ENCODE assay signal across 17 mouse cellular contexts in genomic region chr5:36933383-36933782, GRCm38 (mm10). TPM values are rescaled to one million over a fixed set of nuclear protein-coding genes. Genes with fewer than 3 reads are reported as not detected.
DNase-seq lines count a peak whose midpoint lies in the region; ATAC-seq lines count a peak whose summit lies in the region.
"Had no signal": no experiment of that assay in that cellular context is flagged by ENCODE, and none has a peak within 500 bp of the region (broad histone marks: within the 10 kb centered on the region; RNA-seq: fewer than 3 reads in every experiment).

No protein-coding gene starts in this region.

- H3K27ac ChIP-seq in kidney, embryonic 16.5 days (ENCODE audit: low read length), result no peak overlapping the region
- H3K27ac ChIP-seq in embryonic facial prominence, embryonic 13.5 days, result no peak overlapping the region
- H3K27ac ChIP-seq in limb, embryonic 11.5 days (replicated peaks; ENCODE audit: low read depth, low read length), result no peak overlapping the region
- H3K27ac ChIP-seq: forebrain, embryonic 12.5 days; neural tube, embryonic 12.5 days had no signal

- no peaks in the 10 kb centered on the region for H3K36me3 ChIP-seq in kidney, embryonic 16.5 days (ENCODE audit: insufficient read depth, low read length)
- no peaks in the 10 kb centered on the region for H3K36me3 ChIP-seq in embryonic facial prominence, embryonic 13.5 days
- H3K36me3 ChIP-seq in limb, embryonic 11.5 days (ENCODE audit: control insufficient read depth, insufficient read depth, low read length), result no peaks in the 10 kb centered on the region
- H3K36me3 ChIP-seq: forebrain, embryonic 12.5 days had no signal

- 19% methylated on average over 8 of the region's 8 CpGs for WGBS in kidney, embryonic 16.5 days
- 29% methylated on average over 7 of the region's 8 CpGs for WGBS in embryonic facial prominence, embryonic 13.5 days
- WGBS in limb, embryonic 11.5 days, result 36% methylated on average over 7 of the region's 8 CpGs

- ATAC-seq in kidney, embryonic 16.5 days (ENCODE audit: low FRiP score, low TSS enrichment), result peak; percentile 57
- ATAC-seq in embryonic facial prominence, embryonic 13.5 days (ENCODE audit: insufficient number of reproducible peaks, insufficient read depth, low FRiP score, low TSS enrichment, low read depth), result peak; percentile 48; the same call in 1 of the 2 replicates
- 0 out of 2 replicates have a peak, but pooled peaks have one; percentile 49 for ATAC-seq in limb, embryonic 11.5 days (ENCODE audit: insufficient number of reproducible peaks, low FRiP score, low TSS enrichment, low read depth)
- ATAC-seq: hindbrain, embryonic 16.5 days; Patski had no signal

- H3K27me3 ChIP-seq in kidney, embryonic 16.5 days (ENCODE audit: insufficient read depth, low read length), result no peaks in the 10 kb centered on the region
- H3K27me3 ChIP-seq in embryonic facial prominence, embryonic 13.5 days, result no peaks in the 10 kb centered on the region
- H3K27me3 ChIP-seq in limb, embryonic 11.5 days (ENCODE audit: control insufficient read depth, insufficient read depth, low read length), result no peaks in the 10 kb centered on the region
- H3K27me3 ChIP-seq: forebrain, embryonic 12.5 days had no signal

- H3K9me3 ChIP-seq in kidney, embryonic 16.5 days (ENCODE audit: low read length), result no peaks in the 10 kb centered on the region
- H3K9me3 ChIP-seq in embryonic facial prominence, embryonic 13.5 days, result no peaks in the 10 kb centered on the region
- no peaks in the 10 kb centered on the region for H3K9me3 ChIP-seq in limb, embryonic 11.5 days (ENCODE audit: control insufficient read depth, low read length)
- H3K9me3 ChIP-seq: forebrain, embryonic 12.5 days; neural tube, embryonic 12.5 days had no signal

- H3K4me1 ChIP-seq in kidney, embryonic 16.5 days (ENCODE audit: insufficient read depth, low read length), result no peaks in the 10 kb centered on the region
- H3K4me1 ChIP-seq in embryonic facial prominence, embryonic 13.5 days, result peaks cover 6% of the 10 kb centered on the region; the same call in 1 of the 2 replicates
- H3K4me1 ChIP-seq in limb, embryonic 11.5 days (ENCODE audit: control insufficient read depth, insufficient read depth, low read length), result no peaks in the 10 kb centered on the region

- H3K4me3 ChIP-seq in kidney, embryonic 16.5 days (ENCODE audit: low read length), result no peak overlapping the region
- no peak overlapping the region for H3K4me3 ChIP-seq in embryonic facial prominence, embryonic 13.5 days
- H3K4me3 ChIP-seq in limb, embryonic 11.5 days (ENCODE audit: low read depth, low read length), result no peak overlapping the region
- H3K4me3 ChIP-seq: forebrain, embryonic 12.5 days; neural tube, embryonic 12.5 days had no signal

- DNase-seq in kidney, postnatal 25 days, result no peak
- DNase-seq in limb, embryonic 11.5 days (ENCODE audit: low spot score), result peak; percentile 28
- no peak for DNase-seq in adrenal gland, postnatal 4 days (ENCODE audit: low spot score in 2 of 2)
- DNase-seq in cerebellum, postnatal 14 days, result no peak
- DNase-seq in urinary bladder, adult 2 months (ENCODE audit: low spot score), result no peak
- DNase-seq: gastrocnemius, postnatal 36 days; heart, postnatal 14 days; kidney, adult 8-10 months; lung, adult 18-20 months; spleen, adult 18-20 months had no signal

- no peak overlapping the region for H3K4me2 ChIP-seq in kidney, embryonic 16.5 days (replicated peaks; ENCODE audit: low read depth, low read length)
- no peak overlapping the region for H3K4me2 ChIP-seq in embryonic facial prominence, embryonic 13.5 days
- no peak overlapping the region for H3K4me2 ChIP-seq in limb, embryonic 11.5 days (ENCODE audit: low read depth, severe bottlenecking)
- H3K4me2 ChIP-seq: forebrain, embryonic 12.5 days; heart, embryonic 11.5 days; neural tube, embryonic 12.5 days had no signal

- H3K9ac ChIP-seq in kidney, embryonic 16.5 days (replicated peaks; ENCODE audit: low read length), result no peak overlapping the region
- no peak overlapping the region for H3K9ac ChIP-seq in embryonic facial prominence, embryonic 13.5 days
- H3K9ac ChIP-seq in limb, embryonic 11.5 days (ENCODE audit: low read length), result no peak overlapping the region
- H3K9ac ChIP-seq: forebrain, embryonic 12.5 days; neural tube, embryonic 12.5 days had no signal

RNA-seq across cellular contexts. Expression of gene Wfs1, which starts 55.6 kb away (rescaled TPM):
- polyA plus RNA-seq in kidney, embryonic 16.5 days (2015; fragmentation: Nextera tagmentation; extraction: Ambion mirVana), result 21.0 and 21.9 TPM in 2 replicates
- 7.9 and 9.2 TPM in 2 replicates for polyA plus RNA-seq in embryonic facial prominence, embryonic 13.5 days (2015; fragmentation: Nextera tagmentation; extraction: Ambion mirVana)
- polyA plus RNA-seq in limb, embryonic 11.5 days (2014; fragmentation: Nextera tagmentation; extraction: Ambion mirVana), result 6.3 and 7.1 TPM in 2 replicates
- total RNA-seq in adrenal gland, postnatal 4 days (2021), result 10 to 100 TPM; 16.6 to 18.5 TPM
- 14.2 and 24.8 TPM in 2 replicates for polyA plus RNA-seq in urinary bladder, adult 2 months (2012; rRNA removed)
